Mouse (Mus musculus) lung, adult 2 months (tissue): Measurements from ENCODE around the gene Zfp334.

ENCODE experiments used
- CTCF ChIP-seq: fragments of 200-500 bp; IDR thresholded peaks from 2 replicates; pipeline ENCODE4 v1.5.1; 2011; ENCODE audit warnings: mild to moderate bottlenecking, low read length, control low read depth; ENCODE audit not compliant: insufficient read depth
- POLR2A ChIP-seq: fragments of 200-500 bp; IDR thresholded peaks from 2 replicates; pipeline ENCODE4 v1.6.1; 2011; ENCODE audit warnings: low read depth, mild to moderate bottlenecking, control low read depth, low read length, borderline replicate concordance; ENCODE audit errors: extremely low read depth

DNA sequence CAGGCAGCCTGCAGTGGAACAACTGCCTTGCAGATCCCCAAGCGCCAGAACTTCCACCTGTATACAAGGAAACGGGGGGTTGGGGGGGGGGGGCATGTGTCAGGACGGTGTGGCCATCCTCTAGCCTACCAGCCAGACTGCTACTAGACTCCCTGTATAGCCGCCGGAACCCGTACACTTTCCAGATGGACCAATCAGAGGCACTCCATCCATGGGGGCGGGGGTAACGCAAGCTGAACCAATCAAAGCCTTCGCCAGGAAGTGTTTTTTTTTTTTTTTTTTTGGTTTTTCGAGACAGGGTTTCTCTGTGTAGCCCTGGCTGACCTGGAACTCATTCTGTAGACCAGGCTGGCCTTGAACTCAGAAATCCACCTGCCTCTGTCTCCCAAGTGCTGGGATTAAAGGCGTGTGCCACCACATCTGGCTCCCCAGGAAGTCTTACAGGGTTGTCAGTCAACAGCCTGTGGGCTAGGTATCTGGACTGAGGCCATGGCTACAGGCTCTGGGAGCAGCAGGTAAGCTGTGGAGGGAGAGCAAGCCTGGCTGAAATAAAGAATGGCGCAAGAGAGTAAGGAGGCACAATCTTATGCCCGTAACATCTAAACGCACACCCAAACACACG lies 10.2 kb upstream of the Zfp334 start:
- TF ChIP-seq CTCF (no peak), POLR2A (no peak)
